Mouse (Mus musculus): ENCODE measurements around the gene Uhrf1bp1l. TPM values are rescaled to one million over a fixed set of nuclear protein-coding genes. Genes with fewer than 3 reads are reported as not detected.

Gene Uhrf1bp1l
- total RNA-seq, 1 experiment from 2014 or later: 59.6 TPM

- peak; percentile 19; the same call in 1 of the 2 replicates for ATAC-seq (ENCODE audit: extremely low read depth, insufficient number of reproducible peaks, low FRiP score, poor library complexity, severe bottlenecking)
These were observed 79.1 kb downstream of the Uhrf1bp1l start for GRCm38 (mm10) chr10:89823906-89824305.

- no peak for ATAC-seq (ENCODE audit: extremely low read depth, insufficient number of reproducible peaks, low FRiP score, poor library complexity, severe bottlenecking)
These were observed 82.1 kb downstream of the Uhrf1bp1l start for GRCm38 (mm10) chr10:89826896-89827295.

GRCm38 (mm10) chr10:89832334-89832733 is 87.5 kb downstream of the Uhrf1bp1l start:
- ATAC-seq (ENCODE audit: extremely low read depth, insufficient number of reproducible peaks, low FRiP score, poor library complexity, severe bottlenecking): no peak

GRCm38 (mm10) chr10:89833166-89833565 is 88.4 kb downstream of the Uhrf1bp1l start:
- no peak for ATAC-seq (ENCODE audit: extremely low read depth, insufficient number of reproducible peaks, low FRiP score, poor library complexity, severe bottlenecking)

- no peak for ATAC-seq (ENCODE audit: extremely low read depth, insufficient number of reproducible peaks, low FRiP score, poor library complexity, severe bottlenecking)
These were observed 92.7 kb downstream of the Uhrf1bp1l start for GRCm38 (mm10) chr10:89837476-89837875.

GRCm38 (mm10) chr10:89838834-89839233 is 94.0 kb downstream of the Uhrf1bp1l start:
- no peak for ATAC-seq (ENCODE audit: extremely low read depth, insufficient number of reproducible peaks, low FRiP score, poor library complexity, severe bottlenecking)

GRCm38 (mm10) chr10:89850951-89851350 is 106.2 kb downstream of the Uhrf1bp1l start:
- ATAC-seq (ENCODE audit: extremely low read depth, insufficient number of reproducible peaks, low FRiP score, poor library complexity, severe bottlenecking): no peak

- ATAC-seq (ENCODE audit: extremely low read depth, insufficient number of reproducible peaks, low FRiP score, poor library complexity, severe bottlenecking): no peak
These were observed 110.6 kb downstream of the Uhrf1bp1l start for GRCm38 (mm10) chr10:89855251-89855875.

GRCm38 (mm10) chr10:89856286-89856685 is 111.5 kb downstream of the Uhrf1bp1l start:
- ATAC-seq (ENCODE audit: extremely low read depth, insufficient number of reproducible peaks, low FRiP score, poor library complexity, severe bottlenecking): no peak

- no peak for ATAC-seq (ENCODE audit: extremely low read depth, insufficient number of reproducible peaks, low FRiP score, poor library complexity, severe bottlenecking)
These were observed 123.4 kb downstream of the Uhrf1bp1l start for GRCm38 (mm10) chr10:89868211-89868610.

GRCm38 (mm10) chr10:89868836-89869235 is 124.0 kb downstream of the Uhrf1bp1l start:
- ATAC-seq (ENCODE audit: extremely low read depth, insufficient number of reproducible peaks, low FRiP score, poor library complexity, severe bottlenecking): no peak

Other genes with a start within 250 kb of the Uhrf1bp1l start
- not detected in 2 replicates for gene Nr1h4, start 211.4 kb upstream of the Uhrf1bp1l start, total RNA-seq (2017)
- gene Slc17a8, start 123.7 kb upstream of the Uhrf1bp1l start, total RNA-seq (2017): 0.12 and 0.37 TPM in 2 replicates
- gene Scyl2, start 58.7 kb upstream of the Uhrf1bp1l start, total RNA-seq (2017): 57.4 and 61.5 TPM in 2 replicates
- gene Actr6, start 12.7 kb upstream of the Uhrf1bp1l start, total RNA-seq (2017): 15.4 and 18.4 TPM in 2 replicates
- 0.23 and 1.4 TPM in 2 replicates for gene Anks1b, start 128.5 kb downstream of the Uhrf1bp1l start, total RNA-seq (2017)